Mouse (Mus musculus) kidney, adult 2 months (tissue): ENCODE results near the gene Ndufa13.

Experiments used
- CTCF ChIP-seq: fragments of 200-500 bp; conservative IDR thresholded peaks from 2 replicates; pipeline ENCODE4 v1.5.1; 2011; ENCODE audit warnings: low read depth, mild to moderate bottlenecking, control low read depth, low read length, moderate library complexity, mixed read lengths; ENCODE audit not compliant: insufficient read depth, insufficient read length
- POLR2A ChIP-seq: fragments of 200-500 bp; IDR thresholded peaks from one replicate; pipeline ENCODE4 v1.6.1; 2011; ENCODE audit warnings: low read depth, low read length, control low read depth

DNA sequence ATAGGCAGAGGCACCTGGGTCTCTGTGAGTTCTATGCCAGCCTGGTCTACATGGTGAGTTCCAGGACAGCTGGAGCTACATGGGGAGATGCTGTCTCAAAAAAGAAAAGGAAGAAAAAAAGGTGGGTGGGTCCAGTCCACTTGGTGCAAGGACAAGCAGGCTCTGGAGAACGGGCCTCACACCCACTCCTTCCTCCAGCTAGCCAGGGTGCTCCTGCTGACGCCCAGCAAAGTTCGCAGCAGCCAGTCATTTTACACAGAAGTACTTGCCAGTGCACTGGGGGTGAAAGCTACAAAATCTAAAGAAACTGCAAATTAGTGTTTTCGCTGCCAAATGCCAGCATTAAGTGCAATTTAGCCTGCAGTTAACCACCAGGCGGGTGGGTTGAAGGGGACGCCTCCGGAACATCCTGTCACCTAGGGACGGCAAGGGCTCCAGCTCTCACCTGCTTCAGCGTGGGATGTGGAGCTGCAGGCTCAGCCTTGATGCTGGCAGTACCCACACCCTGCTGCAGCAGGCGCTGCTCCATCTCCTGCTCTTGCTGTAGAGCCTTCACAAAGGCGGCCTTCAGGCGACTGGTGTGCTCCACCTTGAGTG is 10.2 kb upstream of the Ndufa13 start:
- TF ChIP-seq POLR2A, result no peak
- TF ChIP-seq CTCF, result no peak
